Mouse (Mus musculus) WW6 (cell line): ENCODE measurements around the gene Zfp503.

Source experiments
- DNase-seq: peaks from one replicate; pipeline ENCODE4 v3.0.0-alpha.2; 2013; ENCODE audit warnings: low read depth, low spot score

The Zfp503 gene

DNA sequence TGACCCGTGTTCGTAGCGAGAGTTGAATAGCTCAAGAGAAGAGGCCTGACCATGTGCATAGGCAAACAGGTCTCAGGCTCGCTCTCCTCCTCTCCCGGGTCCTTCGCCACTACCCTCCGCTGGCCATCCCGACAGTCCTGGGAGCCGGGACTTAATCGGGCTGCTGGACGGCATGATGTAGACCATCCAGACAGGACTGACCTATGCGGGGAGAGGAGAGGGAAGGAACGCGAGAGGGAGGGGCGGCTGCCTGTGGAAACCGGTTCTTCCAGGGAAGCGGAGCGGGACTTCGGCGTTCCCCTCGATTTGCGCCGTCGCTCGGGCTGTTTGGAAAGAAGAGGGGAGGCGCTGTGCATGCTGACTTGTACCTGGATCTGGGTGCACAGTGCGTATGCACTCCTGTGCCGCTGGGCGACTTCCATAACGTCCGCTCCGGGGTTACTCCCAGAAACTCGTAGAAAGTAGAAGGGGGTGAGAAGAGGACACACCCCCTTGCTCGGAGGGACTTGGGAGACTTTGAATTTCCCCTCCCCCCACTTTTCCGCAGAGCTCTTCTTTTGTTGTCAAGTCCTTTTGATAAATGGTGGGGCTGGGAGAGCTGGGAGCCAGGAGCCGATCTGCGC lies at the start of gene Zfp503:
Gene Zfp503, minus strand, starts transcription at position 311 of the 623 bp plus-strand sequence.
- no peak for DNase-seq

DNA sequence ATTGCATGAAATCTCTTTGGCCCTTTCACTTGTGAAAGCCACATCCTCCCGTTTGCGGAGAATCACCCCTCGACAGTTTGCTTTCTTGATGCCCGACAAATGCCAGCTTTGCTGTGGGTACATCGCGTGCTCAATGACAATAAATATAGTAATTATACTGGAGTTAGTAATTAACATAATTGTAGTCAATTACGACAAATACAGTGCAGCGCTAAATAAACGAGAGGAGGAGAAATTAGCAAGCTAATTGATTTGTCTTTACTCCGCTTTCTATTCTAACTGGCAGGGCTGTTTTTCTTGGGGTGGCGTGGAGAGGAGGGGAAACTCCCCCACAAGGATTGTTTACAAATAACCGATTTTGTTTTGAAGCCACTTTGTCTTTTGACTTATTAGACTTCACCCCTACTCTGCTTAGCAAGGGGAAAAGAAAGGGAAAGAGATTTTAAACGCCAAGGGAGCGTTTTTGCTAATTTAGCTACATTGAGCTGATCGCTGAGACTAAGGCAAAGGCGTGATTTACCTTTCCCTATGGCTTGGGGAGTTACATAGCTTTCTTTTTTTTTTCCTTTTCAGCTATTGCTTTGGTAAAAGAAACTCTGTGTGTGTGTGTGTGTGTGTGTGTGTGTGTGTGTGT lies 48.2 kb upstream of the Zfp503 start:
- DNase-seq, result no peak

DNA sequence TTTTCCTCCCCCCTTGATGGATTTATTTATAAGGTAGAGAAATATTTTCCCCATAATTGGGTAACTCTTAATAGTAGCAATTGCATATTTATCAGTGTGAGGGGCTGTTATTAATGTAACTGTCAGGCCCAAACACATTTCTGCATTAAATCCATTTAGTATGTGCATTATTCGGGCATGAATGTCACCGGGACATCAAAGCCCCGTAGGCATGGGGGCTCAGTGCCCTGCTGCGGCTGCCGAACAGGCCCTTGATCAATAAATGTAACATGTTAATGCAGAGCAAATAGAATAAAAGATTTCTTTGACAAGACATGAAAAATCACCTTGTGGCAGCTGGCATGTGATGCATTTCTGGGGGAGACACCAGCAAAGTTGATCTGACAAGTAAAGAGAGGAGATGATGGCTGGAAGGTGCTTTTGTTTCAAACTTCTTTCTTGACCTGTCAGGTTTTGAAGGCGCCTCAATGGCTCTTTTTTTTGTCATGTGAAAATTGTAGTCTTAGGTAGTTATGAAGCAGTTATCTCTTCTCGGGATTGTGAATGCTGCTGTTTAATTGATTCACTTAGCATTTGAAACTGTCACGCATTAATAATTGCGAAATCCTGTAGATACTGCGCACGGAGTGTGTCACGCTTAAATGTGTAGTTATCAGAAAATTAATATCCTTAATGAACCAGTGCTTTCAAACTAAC lies 47.5 kb upstream of the Zfp503 start:
- no peak for DNase-seq

DNA sequence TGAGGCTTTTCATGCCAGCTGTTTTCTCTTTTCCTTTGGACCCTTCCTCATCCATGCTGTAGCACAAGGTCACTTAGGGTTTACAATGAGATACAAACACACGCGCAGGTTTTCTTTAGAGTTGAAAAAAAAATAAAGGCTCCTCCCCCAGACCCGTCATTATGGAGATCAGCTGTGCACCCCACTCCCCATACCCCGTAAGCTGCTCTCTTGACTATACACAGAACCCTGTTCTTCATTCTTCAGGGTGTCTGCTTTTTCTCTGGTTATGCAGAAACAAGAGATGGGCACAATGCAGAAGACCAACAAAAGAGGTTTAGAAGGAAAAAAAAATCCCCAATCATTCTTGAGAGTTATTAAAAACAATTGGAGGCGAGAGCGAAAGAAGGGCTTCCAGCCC lies 46.9 kb upstream of the Zfp503 start:
- DNase-seq, result no peak

DNA sequence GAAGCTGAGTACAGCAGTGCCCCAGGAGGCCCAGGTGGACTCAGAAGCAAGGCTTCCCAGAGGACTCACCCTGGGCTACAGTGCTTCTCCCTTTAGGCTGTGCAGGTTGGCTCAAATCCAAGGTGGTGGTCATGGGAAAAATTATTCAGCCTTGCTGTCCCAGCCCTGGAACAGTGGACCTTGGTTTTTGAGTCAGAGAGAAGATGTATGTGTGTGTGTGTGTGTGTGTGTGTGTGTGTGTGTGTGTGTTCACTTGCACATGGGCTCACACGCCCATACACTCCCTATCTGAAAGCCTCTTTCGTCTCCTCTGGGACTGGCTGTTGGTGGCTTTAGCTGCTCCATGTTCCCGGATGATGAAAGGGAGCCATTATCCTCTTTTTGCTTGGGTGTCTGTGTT lies 46.5 kb upstream of the Zfp503 start:
- no peak for DNase-seq

DNA sequence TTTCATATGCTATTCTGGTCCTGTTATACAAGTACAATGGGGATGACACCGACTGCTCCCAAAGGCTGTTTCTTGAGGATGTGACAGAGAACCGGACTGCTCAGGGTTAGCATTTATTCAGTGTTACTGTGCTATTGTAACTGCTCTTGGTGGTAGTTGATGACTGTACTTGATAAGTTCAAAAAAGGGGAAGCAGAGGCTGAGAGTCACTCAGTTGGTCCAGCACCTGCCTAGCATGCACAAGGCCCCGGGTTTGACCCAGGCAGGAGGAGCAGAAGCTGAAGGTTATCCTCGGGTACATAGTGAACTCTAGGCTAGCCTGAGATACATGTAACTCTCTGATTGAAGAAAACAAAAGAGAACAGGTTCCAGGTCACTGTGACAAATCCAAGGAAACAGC lies 34.1 kb upstream of the Zfp503 start:
- no peak for DNase-seq

DNA sequence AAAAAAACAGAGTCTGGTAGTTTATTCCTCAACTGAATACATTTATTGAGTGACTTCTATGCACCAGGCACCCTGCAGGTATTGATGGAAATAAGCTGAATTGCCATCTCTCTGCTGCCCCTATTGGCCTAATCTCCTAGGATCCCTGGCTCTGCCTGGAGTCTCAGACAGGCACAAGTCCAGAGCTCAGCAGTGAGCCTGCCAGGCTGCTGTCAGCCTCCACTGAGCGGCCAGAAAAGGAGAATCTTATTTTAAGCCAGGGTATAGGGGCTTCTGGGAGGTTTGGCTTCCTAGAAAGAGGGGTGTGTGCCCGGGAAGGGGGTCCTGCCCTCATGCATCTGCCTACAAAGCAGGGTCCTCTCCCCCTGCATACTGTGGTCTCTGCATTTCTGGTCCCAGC lies 31.5 kb upstream of the Zfp503 start:
- DNase-seq, result no peak

DNA sequence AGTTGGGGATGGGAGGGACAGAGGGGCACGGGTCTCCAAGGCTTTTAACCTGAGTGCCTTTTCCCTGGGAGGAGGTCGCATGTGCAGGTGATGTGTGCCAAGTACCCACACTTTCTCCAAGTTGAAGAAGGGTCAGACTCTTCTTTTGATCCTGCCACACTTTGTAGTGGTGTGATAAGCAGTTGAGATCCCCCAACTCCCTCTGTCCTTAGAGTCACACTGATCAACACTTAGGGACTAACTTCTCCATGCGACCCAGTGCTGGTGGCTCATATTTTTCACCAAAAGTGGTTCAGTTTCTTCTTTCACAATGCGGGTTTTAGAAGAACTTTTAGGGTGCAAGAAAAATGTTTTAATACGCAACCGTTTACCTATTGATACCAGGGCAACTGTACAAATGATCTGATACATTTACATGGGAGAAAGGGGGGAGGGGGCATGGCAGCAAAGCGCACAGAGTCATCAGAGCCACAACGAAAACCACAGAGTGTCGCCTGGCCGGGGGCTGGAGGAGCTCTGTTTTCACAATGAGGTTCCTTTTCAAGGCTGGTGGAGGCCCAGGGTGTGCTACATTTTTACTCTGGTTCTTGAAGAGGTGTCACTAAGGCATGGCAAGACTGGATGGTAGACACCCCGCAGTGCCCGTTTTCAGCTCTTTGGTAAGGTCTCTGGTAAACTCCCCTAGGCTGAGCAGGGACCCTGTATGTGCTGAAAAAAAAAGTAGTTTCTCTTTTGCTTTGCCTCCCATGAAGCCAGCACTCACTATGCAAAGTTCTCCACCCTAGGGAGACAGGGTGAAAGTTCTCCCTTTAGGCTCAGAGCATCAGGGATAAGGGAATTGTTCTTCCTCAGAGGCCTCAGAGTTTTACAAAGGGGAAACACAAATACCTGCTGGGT lies 30.8 kb upstream of the Zfp503 start:
- DNase-seq, result no peak

DNA sequence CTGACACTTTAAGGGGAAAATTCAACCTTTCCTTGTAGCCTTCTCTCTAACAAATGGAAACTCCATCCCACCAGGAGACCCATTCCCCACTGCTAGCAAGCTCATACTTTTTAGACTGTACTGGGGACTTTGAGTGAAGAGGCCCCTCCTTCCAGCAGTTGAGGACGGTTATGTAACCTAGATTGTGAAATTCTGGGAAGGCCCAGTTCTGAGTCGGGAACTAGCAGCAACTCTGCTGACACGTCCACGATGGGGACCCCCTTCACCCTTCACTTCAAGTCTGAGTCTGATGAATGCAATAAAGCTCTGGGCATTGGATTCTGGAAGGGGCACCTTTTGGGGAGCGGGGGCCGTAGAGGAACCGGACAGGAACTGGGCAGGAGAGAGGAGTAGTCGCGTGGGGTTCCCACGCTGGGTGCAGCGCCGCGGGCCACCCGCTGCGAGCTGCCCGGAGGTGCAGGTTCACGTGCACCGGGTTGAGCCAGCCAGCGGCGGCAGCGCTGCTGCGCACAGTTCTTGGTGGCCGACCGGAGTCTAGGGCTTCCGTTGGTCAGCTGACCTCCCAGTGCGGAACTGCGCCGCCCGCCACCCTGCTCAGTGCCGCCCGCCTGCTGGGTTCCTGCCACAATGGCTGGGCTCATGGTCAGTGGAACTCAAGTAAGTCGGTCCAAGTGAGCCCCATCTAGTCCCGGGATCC lies 30.0 kb upstream of the Zfp503 start, which contains the start of gene Lrmda:
Gene Lrmda, plus strand, starts transcription at position 461 of the 697 bp plus-strand sequence.
- DNase-seq, result no peak

DNA sequence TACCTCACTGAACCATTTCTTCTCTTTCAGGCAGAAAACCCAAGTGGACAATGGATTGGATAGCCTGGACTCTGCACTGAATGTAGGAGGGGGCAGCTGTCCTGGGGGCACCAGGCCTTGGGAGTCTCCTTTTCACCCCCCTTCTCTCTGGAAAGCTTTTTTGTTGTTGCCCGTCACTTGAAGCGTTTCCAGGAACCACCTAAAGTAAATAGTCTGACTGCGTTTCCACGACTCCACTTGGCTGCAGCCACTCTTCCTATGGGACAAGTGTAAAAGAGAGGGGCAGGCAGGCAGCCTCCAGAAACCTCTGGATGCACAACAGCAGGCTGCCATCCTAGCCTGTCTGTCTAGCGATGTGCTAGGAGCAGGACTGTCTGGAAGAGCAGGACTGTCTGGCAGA lies 27.6 kb upstream of the Zfp503 start:
- DNase-seq, result no peak

DNA sequence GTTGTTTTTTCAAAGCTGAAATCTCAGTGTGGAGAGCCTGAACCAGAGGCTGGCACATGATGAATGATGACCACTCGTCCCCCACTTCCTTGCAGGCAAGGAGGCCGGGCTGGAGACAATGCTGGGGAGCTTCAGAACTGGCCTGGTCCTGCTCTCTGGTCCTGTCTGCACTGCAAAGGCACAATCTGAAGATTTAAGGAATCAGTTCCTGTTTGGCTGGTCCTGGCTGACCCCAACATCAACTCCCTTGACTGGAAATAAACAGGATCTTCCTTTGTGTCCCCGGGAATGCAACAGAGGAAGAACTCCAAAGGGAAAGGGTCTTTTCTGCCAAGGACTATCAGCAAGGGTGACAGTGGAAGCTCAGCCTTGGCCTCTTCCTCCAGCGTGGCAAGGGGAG lies 25.4 kb upstream of the Zfp503 start:
- DNase-seq, result no peak

DNA sequence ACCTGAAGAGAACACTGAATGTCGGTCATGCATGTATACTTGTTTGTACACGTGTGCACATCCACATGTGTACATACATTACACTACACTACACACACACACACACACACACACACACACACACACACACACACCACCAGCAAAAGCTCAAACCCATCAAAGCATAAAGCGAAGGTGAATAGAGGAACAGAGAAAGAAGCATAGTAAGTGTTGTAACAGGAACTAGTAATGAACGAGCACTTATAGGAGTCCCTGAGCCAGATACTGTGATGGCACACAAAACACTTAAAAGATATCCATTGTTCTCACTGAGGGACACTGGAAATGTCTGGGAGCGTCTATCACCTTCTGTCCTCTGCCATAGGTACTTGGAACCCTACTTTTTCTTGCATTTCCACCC lies 24.9 kb upstream of the Zfp503 start:
- no peak for DNase-seq

DNA sequence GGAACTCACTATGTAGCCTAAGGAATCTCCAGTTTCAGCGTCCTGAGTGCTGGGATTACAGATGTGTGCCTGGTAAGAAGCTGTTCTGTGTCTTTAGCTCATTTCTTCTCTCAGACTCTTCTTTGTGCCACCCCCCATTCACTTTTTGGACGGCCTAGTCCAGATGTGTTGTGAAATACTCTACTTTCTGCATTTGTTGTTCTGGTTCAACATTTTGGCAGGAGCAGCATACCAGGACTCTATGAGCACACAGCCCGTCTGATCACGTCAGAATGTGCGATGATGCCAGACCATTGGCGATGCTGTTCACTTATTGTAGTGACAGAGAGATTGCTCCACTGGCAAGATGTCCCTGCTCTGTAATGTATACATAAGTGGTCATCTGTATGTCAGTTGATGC lies 17.6 kb upstream of the Zfp503 start:
- DNase-seq, result no peak

DNA sequence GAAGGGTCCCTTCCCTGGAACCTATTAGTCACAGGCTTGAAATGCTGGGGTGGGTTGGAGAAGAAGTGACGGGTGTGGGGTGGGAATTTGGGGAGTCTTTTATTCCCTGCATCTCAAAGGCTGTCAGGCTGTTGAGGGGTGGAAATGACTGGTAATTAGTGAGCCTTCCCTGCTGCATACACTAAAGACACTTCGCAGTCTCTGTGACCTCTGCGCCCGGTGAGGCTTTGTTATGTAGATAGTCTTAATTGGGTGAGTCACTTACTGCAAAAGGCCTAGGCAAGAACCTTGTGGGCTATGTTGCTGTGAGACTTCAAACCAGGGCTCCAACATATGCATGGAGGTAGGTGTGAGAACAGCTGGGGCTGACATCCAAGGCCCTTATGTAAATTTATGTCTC lies 15.5 kb upstream of the Zfp503 start:
- no peak for DNase-seq

DNA sequence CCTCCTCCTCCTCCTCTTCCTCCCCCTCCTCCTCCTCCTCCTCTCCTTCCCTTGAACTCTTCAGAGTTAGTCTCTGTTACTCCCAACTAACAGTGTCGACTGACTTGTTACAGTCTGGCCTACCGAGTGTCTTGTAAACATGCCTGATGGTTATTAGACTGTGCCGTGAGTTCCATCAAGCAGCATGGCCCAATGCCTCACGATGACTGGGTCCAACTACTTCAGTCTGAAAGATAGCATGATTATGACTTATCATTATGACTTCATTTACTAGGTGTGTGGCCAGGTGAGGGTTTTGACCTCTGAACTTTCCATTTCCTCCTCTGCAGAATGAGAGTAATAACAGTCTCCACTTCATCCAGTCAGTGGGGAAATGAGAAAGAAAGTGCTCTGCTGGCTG lies 14.2 kb upstream of the Zfp503 start:
- DNase-seq, result no peak

DNA sequence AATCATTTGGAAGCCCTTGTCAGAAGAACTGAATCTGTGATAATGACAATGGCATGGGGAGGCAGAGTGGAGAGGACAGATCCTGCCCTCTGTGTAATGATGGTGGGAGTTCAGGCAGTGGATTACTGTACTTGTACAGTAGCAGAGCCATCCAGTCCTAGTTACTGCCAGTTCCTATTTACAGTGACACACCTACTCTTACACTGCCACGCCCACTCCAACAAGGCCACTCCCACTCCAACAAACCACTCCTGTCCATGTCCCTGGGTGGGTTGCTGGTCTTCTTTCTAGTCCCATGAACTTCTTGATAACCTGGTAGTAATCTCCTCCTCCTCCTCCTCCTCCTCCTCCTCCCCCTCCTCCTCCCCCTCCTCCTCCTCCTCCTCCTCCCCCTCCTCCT lies 13.8 kb upstream of the Zfp503 start:
- no peak for DNase-seq

DNA sequence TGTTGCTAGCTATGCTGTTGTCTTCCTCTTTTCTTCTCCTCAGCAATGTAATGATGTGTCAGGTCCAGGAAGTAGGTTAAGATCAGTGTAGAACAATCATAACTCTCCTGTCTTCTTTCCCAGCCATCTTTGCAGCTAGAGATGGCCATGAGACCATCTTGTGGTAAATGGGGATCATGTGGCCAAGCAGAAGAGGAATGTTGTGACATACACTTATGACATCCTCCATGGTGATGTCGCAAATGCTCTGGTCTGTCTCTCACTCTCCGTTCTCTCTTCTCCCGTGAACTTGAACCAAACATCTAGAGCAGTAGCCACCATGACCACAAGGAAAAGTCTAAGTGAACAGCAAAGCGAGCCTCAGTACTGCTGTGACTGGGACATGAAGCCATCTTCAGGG lies 10.2 kb upstream of the Zfp503 start:
- DNase-seq, result no peak

DNA sequence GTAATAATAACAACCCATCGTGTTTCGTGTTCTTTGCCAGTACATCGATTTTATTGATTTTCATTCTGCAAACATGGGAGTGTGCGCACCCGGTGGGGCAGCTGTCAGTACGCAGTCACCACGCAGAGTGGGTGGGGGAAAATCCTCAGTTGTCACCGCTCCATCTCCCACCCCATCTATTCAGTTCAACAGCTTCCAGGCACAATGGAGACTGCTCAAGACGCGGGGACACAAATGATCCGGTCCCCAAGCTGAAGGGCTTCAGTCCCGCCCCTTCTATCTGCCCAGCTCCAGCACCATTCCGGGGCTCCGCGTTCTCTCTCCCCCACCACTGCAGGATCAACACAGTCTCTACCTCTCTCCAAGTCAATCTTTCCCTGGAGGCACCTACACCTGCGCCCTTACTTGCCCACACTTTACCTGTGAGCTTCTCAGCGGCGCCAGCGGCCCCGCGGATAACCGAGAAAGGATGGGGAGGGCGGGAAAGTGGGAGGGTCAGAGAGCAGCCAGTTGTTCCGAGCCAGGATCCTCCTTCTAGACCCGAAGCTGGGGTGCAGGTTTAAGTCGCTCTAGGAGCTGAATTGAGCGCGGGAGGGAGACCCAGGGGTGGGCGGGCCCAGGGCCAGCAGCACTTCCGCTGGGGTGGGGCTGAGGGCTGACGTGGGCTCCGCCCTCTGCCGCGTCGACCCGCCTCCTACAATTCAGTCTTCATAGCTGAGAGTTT lies 5.8 kb upstream of the Zfp503 start:
- no peak for DNase-seq

DNA sequence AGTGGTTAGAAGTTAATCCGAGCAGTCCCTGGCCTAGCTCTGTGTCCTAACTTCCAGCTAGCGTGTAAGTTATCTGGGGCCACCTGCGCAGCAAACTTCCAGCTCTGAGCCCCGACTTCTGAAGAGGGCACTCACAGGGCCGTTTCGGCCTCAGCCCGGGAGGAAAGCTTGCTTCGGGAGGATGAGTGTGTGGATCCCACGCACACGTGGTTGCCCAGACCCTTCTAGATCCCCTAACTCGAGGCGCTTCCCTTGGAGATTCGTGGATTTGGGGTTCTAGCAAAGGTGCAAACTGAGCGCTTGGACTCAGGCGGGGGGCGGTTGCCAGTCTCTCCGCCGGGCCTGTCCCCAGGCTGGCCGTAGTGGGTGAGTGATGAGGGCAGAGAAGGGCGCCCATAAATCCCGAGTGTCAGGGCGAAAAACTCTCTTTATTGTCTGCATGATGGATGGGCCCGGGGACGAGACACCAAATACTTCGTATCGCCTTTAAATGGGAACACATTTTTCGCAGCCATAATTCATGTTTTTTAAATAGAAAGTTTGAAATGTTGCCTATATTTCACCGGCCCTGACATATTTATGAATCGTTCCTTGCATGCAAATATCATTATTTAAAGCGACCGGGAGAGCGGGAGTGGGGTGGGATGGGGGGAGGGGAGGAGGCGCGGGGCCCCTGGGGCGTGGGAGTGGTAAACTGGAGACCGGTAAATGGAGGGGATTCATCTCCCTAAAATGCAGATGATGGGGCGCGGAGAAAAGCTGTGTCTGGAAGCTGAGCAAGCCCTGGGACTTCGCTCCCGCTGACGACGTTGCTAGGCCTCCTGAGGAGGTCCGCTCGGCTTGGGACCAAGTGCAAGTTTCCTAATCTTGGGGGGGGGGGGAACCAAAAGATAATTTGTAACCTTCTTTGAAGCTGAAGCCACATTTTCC lies 4.9 kb upstream of the Zfp503 start:
- no peak for DNase-seq
